Mouse (Mus musculus) heart, postnatal 14 days (tissue): Measurements from ENCODE around the gene Rarb. TPM values are rescaled to one million over a fixed set of nuclear protein-coding genes. Genes with fewer than 3 reads are reported as not detected.
A peak's percentile ranks its signal among the peaks of the same experiment; 100 is the strongest.

ENCODE experiments used
- DNase-seq, 2 experiments: peaks; one replicate each; pipeline ENCODE4 v3.0.0; 2021 to 2022
- intact Hi-C: fragments of 180-260 bp; cut with DNase I; formaldehyde crosslinking; loops from one replicate; pipeline ENCODE4 v1.15.1; 2025
- total RNA-seq, 2 experiments: library from RNA; stranded (reverse); gene quantifications; 2 replicates each; pipeline ENCODE4 v1.2.3; 2021

The Rarb gene
- total RNA-seq, 2 experiments from 2014 or later: 15.8 to 18.6 TPM

- intact Hi-C loops: no loop called here
- no peak for DNase-seq
These were observed 267.1 kb downstream of the Rarb start for GRCm38 (mm10) chr14:16551843-16552242.

- DNase-seq: no peak
- intact Hi-C loops: no loop called here
These were observed 270.8 kb downstream of the Rarb start for GRCm38 (mm10) chr14:16548200-16548576.

GRCm38 (mm10) chr14:16547492-16548199 is 271.3 kb downstream of the Rarb start:
- intact Hi-C loops: no loop called here
- DNase-seq: peak in 1 of 2 experiments; percentile 29

GRCm38 (mm10) chr14:16544995-16545394 is 274.0 kb downstream of the Rarb start:
- intact Hi-C loops: loop anchor here (5.0 kb wide), 1 partner anchor 48 kb away; no protein-coding TSS in a partner anchor
- no peak for DNase-seq

GRCm38 (mm10) chr14:16541641-16542040 is 277.3 kb downstream of the Rarb start:
- intact Hi-C loops: loop anchor here (5.0 kb wide), 1 partner anchor 44 kb away; no protein-coding TSS in a partner anchor
- no peak for DNase-seq

- intact Hi-C loops: no loop called here
- no peak for DNase-seq
These were observed 281.5 kb downstream of the Rarb start for GRCm38 (mm10) chr14:16537433-16537832.

GRCm38 (mm10) chr14:16528631-16529030 is 290.3 kb downstream of the Rarb start:
- no peak for DNase-seq
- intact Hi-C loops: no loop called here

GRCm38 (mm10) chr14:16526120-16526519 is 292.8 kb downstream of the Rarb start:
- DNase-seq: peak in 1 of 2 experiments; percentile 38
- intact Hi-C loops: no loop called here

- intact Hi-C loops: no loop called here
These were observed 293.6 kb downstream of the Rarb start for GRCm38 (mm10) chr14:16525137-16525924.

GRCm38 (mm10) chr14:16522852-16523251 is 296.1 kb downstream of the Rarb start:
- DNase-seq: no peak
- intact Hi-C loops: no loop called here

More at GRCm38 (mm10) chr14:16525137-16525924, 293.6 kb downstream of the Rarb start:
- DNase-seq: no peak

- DNase-seq: no peak
- intact Hi-C loops: no loop called here
These were observed 299.3 kb downstream of the Rarb start for GRCm38 (mm10) chr14:16519588-16520167.

- intact Hi-C loops: no loop called here
These were observed 301.0 kb downstream of the Rarb start for GRCm38 (mm10) chr14:16517958-16518357.

GRCm38 (mm10) chr14:16515731-16516130 is 303.2 kb downstream of the Rarb start:
- intact Hi-C loops: no loop called here

More at GRCm38 (mm10) chr14:16517958-16518357, 301.0 kb downstream of the Rarb start:
- no peak for DNase-seq

GRCm38 (mm10) chr14:16510574-16510973 is 308.4 kb downstream of the Rarb start:
- intact Hi-C loops: no loop called here
- no peak for DNase-seq

More at GRCm38 (mm10) chr14:16515731-16516130, 303.2 kb downstream of the Rarb start:
- DNase-seq: no peak

- DNase-seq: no peak
- intact Hi-C loops: no loop called here
These were observed 309.1 kb downstream of the Rarb start for GRCm38 (mm10) chr14:16509825-16510224.

- intact Hi-C loops: no loop called here
- no peak for DNase-seq
These were observed 310.2 kb downstream of the Rarb start for GRCm38 (mm10) chr14:16508760-16509159.

- DNase-seq: peak; percentile 46 to 49
- intact Hi-C loops: loop anchor here (5.0 kb wide), 2 partner anchors 45 to 75 kb away; no protein-coding TSS in a partner anchor
These were observed 321.7 kb downstream of the Rarb start for GRCm38 (mm10) chr14:16497226-16497661.

GRCm38 (mm10) chr14:16483656-16484380 is 335.1 kb downstream of the Rarb start:
- DNase-seq: peak in 1 of 2 experiments; percentile 28
- intact Hi-C loops: no loop called here

- intact Hi-C loops: no loop called here
- DNase-seq: no peak
These were observed 338.3 kb downstream of the Rarb start for GRCm38 (mm10) chr14:16480621-16481020.

GRCm38 (mm10) chr14:16479521-16479920 is 339.4 kb downstream of the Rarb start:
- no peak for DNase-seq
- intact Hi-C loops: no loop called here
